Mouse (Mus musculus): ENCODE measurements at regions not wholly inside any gene's neighbourhood (a gene's known extent, or its start where the extent isn't known, plus 50 kb on each side); places are given as distances from the start of the nearest gene placed in this dataset.
"Not testable (repeated sequence)": the region's sequence is repeated elsewhere in the genome, so short reads cannot be mapped to it uniquely, and the experiment has no call there.

DNA sequence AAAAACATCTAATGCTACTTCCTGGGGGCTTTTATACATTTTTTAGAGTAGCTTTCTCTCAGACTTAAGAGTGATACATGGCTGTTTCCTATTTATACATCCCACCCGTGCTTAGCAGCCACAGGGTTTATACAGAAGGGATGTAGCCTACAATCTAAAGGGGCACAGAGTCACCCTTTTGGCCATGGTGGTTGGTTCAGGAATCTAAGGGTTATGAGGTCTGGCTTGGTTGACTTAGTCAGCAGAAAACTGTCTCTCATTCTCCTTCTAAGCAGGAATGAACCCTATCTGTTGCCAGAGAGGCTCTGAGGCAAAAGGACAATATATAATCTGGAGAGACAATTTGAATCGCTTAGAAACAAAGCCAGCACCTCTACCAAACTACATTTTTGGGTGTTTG lies 97.9 kb downstream of the Btg1 start:
- no peaks in the 10 kb centered on the region for H3K36me3 ChIP-seq (replicated peaks; ENCODE audit: control insufficient read depth, insufficient read depth, low read depth)
- no peak for ATAC-seq (ENCODE audit: insufficient read depth)
- no peaks in the 10 kb centered on the region for H3K27me3 ChIP-seq (ENCODE audit: control insufficient read depth, insufficient read depth, low read length)
- DNase-seq (ENCODE audit: low read depth in 3 of 3, low spot score in 3 of 3): no peak
- H3K27ac ChIP-seq: no peak overlapping the region
- no peak overlapping the region for H3K9ac ChIP-seq (replicated peaks)
- WGBS (ENCODE audit: insufficient replicate concordance): 53% methylated on average over 2 of the region's 2 CpGs
- no peaks in the 10 kb centered on the region for H3K4me1 ChIP-seq (replicated peaks; ENCODE audit: control insufficient read depth in 2 of 2, insufficient read depth in 2 of 2, low read length in 1 of 2)
- TF ChIP-seq EP300 (IDR thresholded peaks at IDR 0.05; ENCODE audit: low read depth) (no peak), CTCF (IDR thresholded peaks at IDR 0.05; ENCODE audit: low read depth) (no peak)
- H3K4me2 ChIP-seq (ENCODE audit: low read depth): no peak overlapping the region
- no peak overlapping the region for H3K4me3 ChIP-seq (ENCODE audit: insufficient read depth in 1 of 2, low read depth in 2 of 2, low read length in 2 of 2)
- H3K9me3 ChIP-seq (ENCODE audit: control insufficient read depth, low read length): no peaks in the 10 kb centered on the region

DNA sequence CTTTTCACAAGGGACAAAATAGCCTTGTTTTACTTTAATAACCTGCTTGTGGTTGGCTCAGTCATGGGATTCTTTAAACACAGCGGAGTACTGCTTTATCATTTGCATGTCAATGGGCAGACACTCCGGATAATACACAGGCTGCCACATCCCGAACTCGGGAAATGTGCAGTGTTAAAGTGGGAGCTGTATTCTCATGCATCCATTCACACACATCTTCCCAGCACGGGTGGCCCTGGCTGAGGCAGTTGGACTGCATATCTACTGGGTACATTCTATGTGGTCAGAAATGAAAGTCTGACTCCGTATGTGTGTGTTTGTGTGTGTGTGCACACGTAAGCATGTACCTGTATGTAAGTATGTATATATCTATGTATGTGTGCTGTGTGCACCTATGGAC lies 100.5 kb downstream of the Btg1 start:
- no peaks in the 10 kb centered on the region for H3K36me3 ChIP-seq (replicated peaks; ENCODE audit: control insufficient read depth, insufficient read depth, low read depth)
- no peak overlapping the region for H3K9ac ChIP-seq (replicated peaks)
- ATAC-seq (ENCODE audit: insufficient read depth) (no peak), DNase-seq (ENCODE audit: low read depth in 3 of 3, low spot score in 3 of 3) (no peak)
- H3K27ac ChIP-seq: no peak overlapping the region
- no peak overlapping the region for H3K4me3 ChIP-seq (ENCODE audit: insufficient read depth in 1 of 2, low read depth in 2 of 2, low read length in 2 of 2)
- H3K4me1 ChIP-seq (replicated peaks; ENCODE audit: control insufficient read depth in 2 of 2, insufficient read depth in 2 of 2, low read length in 1 of 2): peaks cover 4 to 8% of the 10 kb centered on the region in 2 experiments; a peak in 3 of 4 replicates
- H3K4me2 ChIP-seq (ENCODE audit: low read depth): no peak overlapping the region
- no peaks in the 10 kb centered on the region for H3K27me3 ChIP-seq (ENCODE audit: control insufficient read depth, insufficient read depth, low read length)
- WGBS (ENCODE audit: insufficient replicate concordance): 69% methylated on average over 7 of the region's 7 CpGs
- TF ChIP-seq CTCF (IDR thresholded peaks at IDR 0.05; ENCODE audit: low read depth) (no peak), EP300 (IDR thresholded peaks at IDR 0.05; ENCODE audit: low read depth) (no peak)
- no peaks in the 10 kb centered on the region for H3K9me3 ChIP-seq (ENCODE audit: control insufficient read depth, low read length)

DNA sequence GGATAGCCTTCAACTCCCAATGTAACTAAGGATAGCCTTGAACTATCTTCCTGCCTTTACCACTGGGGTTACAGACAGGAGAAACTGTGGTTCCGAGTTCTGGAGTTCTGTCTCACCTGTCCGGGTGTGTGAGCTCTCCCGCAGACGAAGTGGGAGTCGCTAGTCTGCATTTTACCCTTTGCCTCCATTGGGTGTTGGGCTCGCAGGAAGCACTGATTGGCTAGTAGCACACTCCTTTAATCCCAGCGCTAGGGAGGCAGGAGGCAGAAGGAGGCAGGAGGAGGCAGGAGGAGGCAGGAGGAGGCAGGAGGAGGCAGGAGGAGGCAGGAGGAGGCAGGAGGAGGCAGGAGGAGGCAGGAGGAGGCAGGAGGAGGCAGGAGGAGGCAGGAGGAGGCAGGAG lies 101.9 kb downstream of the Btg1 start:
- WGBS (ENCODE audit: insufficient replicate concordance): 73% methylated on average over 7 of the region's 7 CpGs
- H3K9ac ChIP-seq (replicated peaks); H3K27me3 ChIP-seq (ENCODE audit: control insufficient read depth, insufficient read depth, low read length); H3K36me3 ChIP-seq (replicated peaks; ENCODE audit: control insufficient read depth, insufficient read depth, low read depth); H3K4me1 ChIP-seq (replicated peaks; ENCODE audit: control insufficient read depth in 2 of 2, insufficient read depth in 2 of 2, low read length in 1 of 2); H3K4me2 ChIP-seq (ENCODE audit: low read depth); H3K4me3 ChIP-seq (ENCODE audit: insufficient read depth in 1 of 2, low read depth in 2 of 2, low read length in 2 of 2); ATAC-seq (ENCODE audit: insufficient read depth); DNase-seq (ENCODE audit: low read depth in 3 of 3, low spot score in 3 of 3); H3K9me3 ChIP-seq (ENCODE audit: control insufficient read depth, low read length); H3K27ac ChIP-seq: not testable (repeated sequence)

DNA sequence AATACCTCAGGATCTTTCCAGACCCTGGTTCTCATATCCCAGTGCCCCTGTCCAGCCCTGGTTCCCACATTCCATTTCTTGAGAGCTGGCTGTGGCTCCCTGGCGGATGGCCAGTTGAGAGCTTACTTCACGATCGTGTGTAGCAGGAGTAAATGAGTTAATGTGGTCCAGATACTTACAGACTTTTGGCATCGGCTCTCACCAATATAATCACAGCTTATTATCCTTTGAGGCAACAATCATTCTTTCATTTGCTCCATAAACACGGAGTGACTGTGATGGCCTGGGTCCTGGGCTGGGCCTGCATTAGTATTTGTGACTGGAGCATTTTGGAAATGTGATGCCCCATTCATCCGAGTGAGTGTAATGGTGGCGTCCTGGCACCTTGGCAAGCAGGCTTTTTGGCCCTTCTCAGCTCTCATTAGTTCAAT lies 103.5 kb downstream of the Btg1 start:
- Histone ChIP-seq H3K4me2 (ENCODE audit: low read depth) (no peak overlapping the region), H3K27ac (no peak overlapping the region), H3K36me3 (replicated peaks; ENCODE audit: control insufficient read depth, insufficient read depth, low read depth) (no peaks in the 10 kb centered on the region), H3K4me3 (ENCODE audit: insufficient read depth in 1 of 2, low read depth in 2 of 2, low read length in 2 of 2) (no peak overlapping the region), H3K9ac (replicated peaks) (no peak overlapping the region), H3K27me3 (ENCODE audit: control insufficient read depth, insufficient read depth, low read length) (no peaks in the 10 kb centered on the region), H3K9me3 (ENCODE audit: control insufficient read depth, low read length) (no peaks in the 10 kb centered on the region), H3K4me1 (replicated peaks; ENCODE audit: control insufficient read depth in 2 of 2, insufficient read depth in 2 of 2, low read length in 1 of 2) (peaks cover 4 to 15% of the 10 kb centered on the region in 2 experiments; a peak in 3 of 4 replicates)
- ATAC-seq (ENCODE audit: insufficient read depth) (no peak), DNase-seq (ENCODE audit: low read depth in 3 of 3, low spot score in 3 of 3) (no peak)
- 67% methylated on average over 7 of the region's 7 CpGs for WGBS (ENCODE audit: insufficient replicate concordance)
- TF ChIP-seq CTCF (IDR thresholded peaks at IDR 0.05; ENCODE audit: low read depth) (no peak), EP300 (IDR thresholded peaks at IDR 0.05; ENCODE audit: low read depth) (no peak)

DNA sequence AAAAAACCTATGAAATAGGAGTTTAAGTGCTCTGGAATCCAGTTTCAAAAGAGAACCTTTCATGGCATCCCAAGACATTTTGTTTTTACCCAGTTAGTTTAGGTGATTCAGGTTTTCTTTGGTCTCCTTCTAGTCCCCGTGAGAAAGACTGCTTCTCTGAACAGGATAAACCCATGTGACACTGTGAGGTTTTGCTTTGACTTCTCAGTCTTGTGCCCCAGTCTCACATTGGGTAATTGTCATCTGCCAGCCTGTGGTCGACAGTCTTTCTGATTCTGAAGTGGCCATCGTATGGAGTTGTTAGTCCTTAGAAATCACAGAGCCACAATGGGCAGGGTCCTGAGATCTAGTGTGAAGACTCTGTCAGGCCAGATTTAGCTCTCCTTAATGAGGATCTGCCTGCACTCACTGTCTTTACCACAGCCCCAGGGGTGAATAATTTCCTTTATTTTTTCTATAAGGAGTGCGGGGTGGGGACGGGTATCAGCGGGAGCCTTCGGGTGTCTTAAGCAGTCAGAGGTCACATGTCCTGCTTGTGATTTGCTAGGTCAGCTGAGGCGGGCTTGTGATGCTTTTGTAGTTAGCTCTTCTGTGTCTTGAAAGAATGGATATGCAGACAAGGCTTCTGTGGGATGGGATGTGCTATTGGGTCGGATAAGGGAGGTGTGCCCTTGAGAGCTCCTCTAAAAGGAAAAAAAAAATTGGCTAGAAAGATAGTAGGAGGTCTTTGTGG lies 104.3 kb downstream of the Btg1 start:
- DNase-seq (ENCODE audit: low read depth in 3 of 3, low spot score in 3 of 3) (no peak), ATAC-seq (ENCODE audit: insufficient read depth) (peak; percentile 56; the same call in 1 of the 2 replicates)
- Histone ChIP-seq H3K4me3 (ENCODE audit: insufficient read depth in 1 of 2, low read depth in 2 of 2, low read length in 2 of 2) (no peak overlapping the region), H3K9me3 (ENCODE audit: control insufficient read depth, low read length) (no peaks in the 10 kb centered on the region), H3K4me2 (ENCODE audit: low read depth) (no peak overlapping the region), H3K27ac (no peak overlapping the region), H3K4me1 (replicated peaks; ENCODE audit: control insufficient read depth in 2 of 2, insufficient read depth in 2 of 2, low read length in 1 of 2) (peaks cover 4 to 15% of the 10 kb centered on the region in 2 experiments; a peak in 3 of 4 replicates), H3K27me3 (ENCODE audit: control insufficient read depth, insufficient read depth, low read length) (no peaks in the 10 kb centered on the region), H3K36me3 (replicated peaks; ENCODE audit: control insufficient read depth, insufficient read depth, low read depth) (no peaks in the 10 kb centered on the region), H3K9ac (replicated peaks) (no peak overlapping the region)
- WGBS (ENCODE audit: insufficient replicate concordance): 54% methylated on average over 9 of the region's 9 CpGs
- TF ChIP-seq CTCF (IDR thresholded peaks at IDR 0.05; ENCODE audit: low read depth): no peak
- TF ChIP-seq EP300 (IDR thresholded peaks at IDR 0.05; ENCODE audit: low read depth): no peak

Data from liver, embryonic 14.5 days (tissue).